Mouse (Mus musculus) cerebellum, adult 2 months (tissue): ENCODE data around the gene Grik3.

ENCODE experiments used
- CTCF ChIP-seq: fragments of 200-500 bp; IDR thresholded peaks from 2 replicates; pipeline ENCODE4 v1.5.1; 2011; ENCODE audit warnings: low read depth, mild to moderate bottlenecking, control low read depth, low read length, moderate library complexity, borderline replicate concordance; ENCODE audit not compliant: insufficient read depth
- POLR2A ChIP-seq: fragments of 200-500 bp; IDR thresholded peaks from 2 replicates; pipeline ENCODE4 v1.6.1; 2011; ENCODE audit warnings: low read length, control low read depth, borderline replicate concordance; ENCODE audit not compliant: insufficient read depth

DNA sequence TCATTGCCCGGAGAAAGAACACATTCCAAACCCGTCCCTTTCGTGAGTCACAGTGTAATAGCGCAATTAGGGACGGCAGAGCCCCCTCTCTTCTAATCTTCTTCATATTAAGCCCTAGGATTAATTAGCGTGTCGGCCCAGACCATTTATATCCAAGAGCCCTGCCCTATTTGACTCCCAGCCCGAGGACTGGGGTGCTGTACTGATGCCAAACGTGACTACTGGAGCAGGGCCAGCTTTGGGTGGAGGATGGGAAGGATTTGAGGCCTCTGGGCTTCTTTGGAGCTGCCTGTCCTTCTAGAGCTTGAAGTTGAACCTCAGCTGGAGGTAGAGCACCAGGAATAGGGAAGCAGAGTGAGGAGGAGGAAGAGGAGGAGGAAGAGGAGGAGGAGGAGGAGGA, 2.2 kb downstream of the Grik3 start:
- TF ChIP-seq POLR2A (no peak), CTCF (no peak)
